In the genomic region with DNA sequence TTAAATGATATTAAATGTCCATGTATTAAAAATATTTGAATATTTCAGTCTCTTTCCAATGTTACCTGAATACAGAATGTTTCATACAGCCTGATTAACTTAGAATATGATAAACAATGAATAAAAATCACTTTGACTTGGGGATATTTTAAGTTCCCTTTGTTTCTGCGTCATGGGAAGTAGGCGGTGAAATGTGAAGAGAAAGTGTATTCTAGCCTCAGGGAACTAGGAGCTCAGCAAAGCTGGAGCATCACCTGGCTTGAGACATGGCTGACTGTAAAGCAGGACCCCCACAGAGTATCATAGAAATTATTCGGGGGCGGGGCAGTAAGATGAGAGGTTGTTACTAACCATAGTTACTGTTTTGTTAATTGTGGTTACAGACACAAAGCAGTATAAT, we compare ENCODE assay signal across 36 mouse cellular contexts. TPM values are rescaled to one million over a fixed set of nuclear protein-coding genes. Genes with fewer than 3 reads are reported as not detected.
A peak's percentile ranks its signal among the peaks of the same experiment; 100 is the strongest.
DNase-seq lines count a peak whose midpoint lies in the region; ATAC-seq and TF ChIP-seq lines count a peak whose summit lies in the region.
"Had no signal": no experiment of that assay in that cellular context is flagged by ENCODE, and none has a peak within 500 bp of the region (broad histone marks: within the 10 kb centered on the region; RNA-seq: fewer than 3 reads in every experiment).

No protein-coding gene starts in this region.

- H3K9me3 ChIP-seq in forebrain, embryonic 14.5 days (replicated peaks; ENCODE audit: control insufficient read depth, low read length), result no peaks in the 10 kb centered on the region
- H3K9me3 ChIP-seq in forebrain, postnatal 0 days (ENCODE audit: low read length), result no peaks in the 10 kb centered on the region
- H3K9me3 ChIP-seq: embryonic facial prominence, embryonic 10.5 days; embryonic facial prominence, embryonic 13.5 days; G1E; heart, embryonic 10.5 days; heart, embryonic 13.5 days; hindbrain, embryonic 15.5 days had no signal

- no peak for TF ChIP-seq POLR2A in brain, embryonic 14.5 days (IDR thresholded peaks at IDR 0.05; ENCODE audit: borderline replicate concordance, extremely low read depth, insufficient read depth, insufficient read length, poor library complexity, severe bottlenecking)

- H3K4me1 ChIP-seq in forebrain, embryonic 14.5 days (ENCODE audit: control insufficient read depth, insufficient read depth, low read length), result no peaks in the 10 kb centered on the region
- H3K4me1 ChIP-seq in forebrain, postnatal 0 days (ENCODE audit: insufficient read depth), result no peaks in the 10 kb centered on the region
- H3K4me1 ChIP-seq: embryonic facial prominence, embryonic 10.5 days; embryonic facial prominence, embryonic 13.5 days; heart, embryonic 10.5 days; heart, embryonic 13.5 days; hindbrain, embryonic 15.5 days had no signal

- H3K4me2 ChIP-seq in forebrain, embryonic 14.5 days (ENCODE audit: low read length), result no peak overlapping the region
- no peak overlapping the region for H3K4me2 ChIP-seq in forebrain, postnatal 0 days (ENCODE audit: low read depth)
- H3K4me2 ChIP-seq: embryonic facial prominence, embryonic 13.5 days; heart, embryonic 13.5 days; hindbrain, embryonic 15.5 days had no signal

- WGBS in forebrain, embryonic 14.5 days, result 90% methylated on average over 4 of the region's 4 CpGs
- 76% methylated on average over 4 of the region's 4 CpGs for WGBS in forebrain, postnatal 0 days

- H3K36me3 ChIP-seq in forebrain, embryonic 14.5 days (ENCODE audit: control insufficient read depth, insufficient read depth, low read length), result no peaks in the 10 kb centered on the region
- H3K36me3 ChIP-seq in forebrain, postnatal 0 days (ENCODE audit: insufficient read depth), result no peaks in the 10 kb centered on the region
- H3K36me3 ChIP-seq: embryonic facial prominence, embryonic 10.5 days; embryonic facial prominence, embryonic 13.5 days; G1E; heart, embryonic 10.5 days; heart, embryonic 13.5 days; hindbrain, embryonic 15.5 days had no signal

- H3K9ac ChIP-seq in forebrain, embryonic 14.5 days (ENCODE audit: low read length), result no peak overlapping the region
- no peak overlapping the region for H3K9ac ChIP-seq in forebrain, postnatal 0 days
- H3K9ac ChIP-seq: embryonic facial prominence, embryonic 13.5 days; heart, embryonic 13.5 days; hindbrain, embryonic 15.5 days had no signal

- H3K4me3 ChIP-seq in forebrain, embryonic 14.5 days (ENCODE audit: low read depth, low read length), result no peak overlapping the region
- H3K4me3 ChIP-seq in forebrain, postnatal 0 days (ENCODE audit: low read depth, low read length), result no peak overlapping the region
- H3K4me3 ChIP-seq: embryonic facial prominence, embryonic 10.5 days; embryonic facial prominence, embryonic 13.5 days; erythroblast, embryonic 14.5 days; heart, adult 2 months; heart, embryonic 10.5 days; heart, embryonic 13.5 days; hindbrain, embryonic 15.5 days had no signal

- H3K27me3 ChIP-seq in forebrain, embryonic 14.5 days (replicated peaks; ENCODE audit: control insufficient read depth, insufficient read depth, low read length), result no peaks in the 10 kb centered on the region
- H3K27me3 ChIP-seq in forebrain, postnatal 0 days (ENCODE audit: insufficient read depth, low read length), result no peaks in the 10 kb centered on the region
- H3K27me3 ChIP-seq: CH12.LX; embryonic facial prominence, embryonic 13.5 days; heart, embryonic 13.5 days; hindbrain, embryonic 15.5 days had no signal

- no peak overlapping the region for H3K27ac ChIP-seq in forebrain, embryonic 14.5 days (ENCODE audit: low read depth, low read length)
- no peak overlapping the region for H3K27ac ChIP-seq in forebrain, postnatal 0 days (ENCODE audit: low read depth, low read length)
- H3K27ac ChIP-seq: embryonic facial prominence, embryonic 10.5 days; embryonic facial prominence, embryonic 13.5 days; heart, adult 2 months; heart, embryonic 10.5 days; heart, embryonic 13.5 days; hindbrain, embryonic 15.5 days had no signal

- no peak for TF ChIP-seq CTCF in forebrain, postnatal 0 days (IDR thresholded peaks at IDR 0.05; ENCODE audit: low read depth)
- no peak for TF ChIP-seq CTCF in brain, embryonic 14.5 days (IDR thresholded peaks at IDR 0.05; ENCODE audit: borderline replicate concordance, extremely low read depth, insufficient read depth, insufficient read length)

- ATAC-seq in forebrain, embryonic 14.5 days, result no peak
- no peak; the same call in 1 of the 2 replicates for ATAC-seq in forebrain, postnatal 0 days
- 0 out of 2 replicates have a peak, but pooled peaks have one; percentile 48 for ATAC-seq in frontal cortex, adult (ENCODE audit: low TSS enrichment)
- ATAC-seq: intestine, postnatal 0 days; Patski had no signal

- peak; percentile 2 for DNase-seq in forebrain, embryonic 14.5 days (ENCODE audit: low spot score)
- no peak for DNase-seq in forebrain, postnatal 0 days
- DNase-seq in frontal cortex, postnatal 10 days (ENCODE audit: low spot score in 2 of 2), result no peak
- DNase-seq in right cerebral cortex, adult 18-20 months, result peak; percentile 29
- DNase-seq in right cerebral cortex, postnatal 4 days, result no peak
- peak; percentile 2 for DNase-seq in brain, embryonic 14.5 days (ENCODE audit: low read depth)
- DNase-seq in kidney, adult 9 months, result no peak
- DNase-seq: adrenal gland, postnatal 10 days; adrenal gland, postnatal 36 days; cerebellum, adult 11-12 months; cerebellum, adult 8-10 months; cerebellum, postnatal 10 days; cerebellum, postnatal 36 days; embryo, embryonic 11 days; gastrocnemius, postnatal 10 days; gastrocnemius, postnatal 36 days; heart, adult 2 months; heart, postnatal 14 days; heart, postnatal 4 days had no signal

RNA-seq across cellular contexts. Expression of gene Nms, which starts 10.0 kb away (rescaled TPM):
- 0.37 and 0.53 TPM in 2 replicates for polyA plus RNA-seq in forebrain, embryonic 14.5 days (2014; fragmentation: Nextera tagmentation; extraction: Ambion mirVana)
- total RNA-seq in forebrain, postnatal 0 days (2014; rRNA removed), result 0.15 and 1.3 TPM in 2 replicates
- polyA plus RNA-seq in forebrain, postnatal 0 days (2015; fragmentation: Nextera tagmentation; extraction: Ambion mirVana), result 0.38 and 0.85 TPM in 2 replicates
- polyA plus RNA-seq in brain, embryonic 14.5 days (2012; rRNA removed), result 0.06 and 0.26 TPM in 2 replicates
- total RNA-seq: adrenal gland, adult 18-20 months; adrenal gland, postnatal 10 days; adrenal gland, postnatal 36 days; CH12.LX; G1E; gastrocnemius, adult 18-20 months; gastrocnemius, postnatal 10 days; gastrocnemius, postnatal 36 days; granulocyte monocyte progenitor cell, adult 5-6 weeks; heart, adult 2 months; heart, postnatal 14 days; heart, postnatal 4 days had no signal
- polyA plus RNA-seq: cortical plate, adult 2 months; embryonic facial prominence, embryonic 10.5 days; embryonic facial prominence, embryonic 13.5 days; erythroblast, embryonic 14.5 days; G1E; heart, adult 2 months; heart, embryonic 10.5 days; heart, embryonic 13.5 days; heart, embryonic 16.5 days; intestine, embryonic 14.5 days; intestine, postnatal 0 days; Patski had no signal

RNA-seq across cellular contexts. Expression of gene Chst10, which starts 31.0 kb away (rescaled TPM):
- 48.7 and 58.2 TPM in 2 replicates for polyA plus RNA-seq in forebrain, embryonic 14.5 days (2014; fragmentation: Nextera tagmentation; extraction: Ambion mirVana)
- total RNA-seq in forebrain, postnatal 0 days (2014; rRNA removed), result 79.3 and 85.2 TPM in 2 replicates
- polyA plus RNA-seq in forebrain, postnatal 0 days (2015; fragmentation: Nextera tagmentation; extraction: Ambion mirVana), result 60.1 and 71.7 TPM in 2 replicates
- polyA plus RNA-seq in brain, embryonic 14.5 days (2012; rRNA removed), result 18.8 and 38.2 TPM in 2 replicates

RNA-seq across cellular contexts. Expression of gene Pdcl3, which starts 56.4 kb away (rescaled TPM):
- 156 and 168 TPM in 2 replicates for polyA plus RNA-seq in forebrain, embryonic 14.5 days (2014; fragmentation: Nextera tagmentation; extraction: Ambion mirVana)
- 58.4 and 73.2 TPM in 2 replicates for total RNA-seq in forebrain, postnatal 0 days (2014; rRNA removed)
- 157 and 159 TPM in 2 replicates for polyA plus RNA-seq in forebrain, postnatal 0 days (2015; fragmentation: Nextera tagmentation; extraction: Ambion mirVana)
- polyA plus RNA-seq in brain, embryonic 14.5 days (2012; rRNA removed), result 68.0 and 71.8 TPM in 2 replicates

Comparison
In these comparisons a context has a peak if more than half of its experiments do, and no peak if none do; other contexts are left out.
1. DNase-seq: peak in forebrain, embryonic 14.5 days (single experiment), right cerebral cortex, adult 18-20 months (single experiment) and brain, embryonic 14.5 days (single experiment); none in forebrain, postnatal 0 days (single experiment), frontal cortex, postnatal 10 days (0 of 2), right cerebral cortex, postnatal 4 days (single experiment) and kidney, adult 9 months (single experiment).